Mouse (Mus musculus) hindbrain, postnatal 0 days (tissue): ENCODE measurements around the gene Tmem258. TPM values are rescaled to one million over a fixed set of nuclear protein-coding genes. Genes with fewer than 3 reads are reported as not detected.
A peak's percentile ranks its signal among the peaks of the same experiment; 100 is the strongest.

ENCODE experiments used
- ATAC-seq: fragments of 200-750 bp; cut with Nextera tagmentation; 2 replicates; pipeline ENCODE4 v1.8.0; 2017; ENCODE audit warnings: mild to moderate bottlenecking, moderate TSS enrichment, moderate library complexity
- DNase-seq: peaks from one replicate; pipeline ENCODE4 v3.0.0-alpha.2; 2015; ENCODE audit warnings: low spot score
- H3K27ac ChIP-seq: fragments of 300-500 bp; sonication (generic); 2 replicates; pipeline ENCODE4 v1.5.1; 2014; ENCODE audit warnings: mild to moderate bottlenecking
- H3K27me3 ChIP-seq: fragments of 300-500 bp; sonication (generic); 2 replicates; pipeline ENCODE4 v1.6.1; 2014; ENCODE audit warnings: low read length, mixed read lengths; ENCODE audit not compliant: insufficient read depth
- H3K36me3 ChIP-seq: fragments of 300-500 bp; sonication (generic); 2 replicates; pipeline ENCODE4 v1.6.1; 2014; ENCODE audit warnings: low read length, mixed read lengths; ENCODE audit not compliant: insufficient read depth
- H3K4me1 ChIP-seq: fragments of 300-500 bp; sonication (generic); 2 replicates; pipeline ENCODE4 v1.6.1; 2014; ENCODE audit warnings: antibody characterized with exemption, low read length, mixed read lengths; ENCODE audit not compliant: insufficient read depth
- H3K4me2 ChIP-seq: fragments of 300-500 bp; sonication (generic); 2 replicates; pipeline ENCODE4 v1.6.1; 2014; ENCODE audit warnings: low read depth, mild to moderate bottlenecking, low read length, moderate library complexity, mixed read lengths
- H3K4me3 ChIP-seq: fragments of 300-500 bp; sonication (generic); 2 replicates; pipeline ENCODE4 v1.5.1; 2014; ENCODE audit warnings: low read length
- H3K9ac ChIP-seq: fragments of 300-500 bp; sonication (generic); replicated peaks from 2 replicates; pipeline ENCODE4 v1.6.1; 2014; ENCODE audit warnings: mild to moderate bottlenecking, low read length, moderate library complexity, mixed read lengths
- H3K9me3 ChIP-seq: fragments of 300-500 bp; sonication (generic); 2 replicates; pipeline ENCODE4 v1.6.1; 2016; ENCODE audit warnings: low read length, mixed read lengths
- CTCF ChIP-seq: IDR thresholded peaks from 2 replicates; pipeline ENCODE4 v1.5.1; 2016; ENCODE audit warnings: antibody characterized with exemption, control low read depth, low read depth
- WGBS: fragments of 180-500 bp; shearing (Covaris S2); extraction: QIAGEN DNeasy Blood & Tissue Kit; methylation state at CpG from one replicate; pipeline ENCODE4 v1.1.7; 2014; 5-methylcytosine and 5-hydroxymethylcytosine counted together
- polyA plus RNA-seq: library from polyadenylated mRNA; unstranded; fragments of >200 nt; fragmentation: Nextera tagmentation; extraction: Ambion mirVana; gene quantifications from 2 replicates; pipeline ENCODE4 v1.2.1, GENCODE M21; 2015
- total RNA-seq: library from RNA; depleted of rRNA; stranded (reverse); fragments of >200 nt; gene quantifications from 2 replicates; pipeline ENCODE4 v1.2.3, GENCODE M21; 2014

Gene Tmem258
- total and polyA plus RNA-seq, 2 experiments from 2014 or later: 98.1 to 312 TPM

DNA sequence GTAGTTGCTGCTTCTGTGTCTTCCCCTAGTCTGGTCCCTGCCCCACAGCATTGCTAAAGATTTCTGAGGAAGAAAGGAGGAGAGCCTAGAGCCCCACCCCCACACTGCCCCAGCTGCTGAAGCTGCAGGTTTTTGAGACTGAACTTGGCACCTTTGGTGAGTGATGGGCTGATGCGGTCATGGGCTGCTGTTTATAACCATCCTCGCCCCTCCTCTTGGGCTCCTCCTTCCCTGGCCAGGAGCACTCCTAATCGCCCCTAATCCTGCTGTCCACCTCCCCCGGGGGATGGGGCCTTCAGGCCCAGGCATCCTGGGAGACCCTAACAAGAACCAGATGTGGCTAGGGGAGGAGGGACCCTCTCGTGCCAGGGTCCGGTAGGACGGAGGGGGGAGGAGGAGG lies 27.2 kb downstream of the Tmem258 start:
- Histone ChIP-seq H3K27me3 (no peaks in the 10 kb centered on the region), H3K27ac (no peak overlapping the region), H3K4me1 (no peaks in the 10 kb centered on the region), H3K9ac (no peak overlapping the region), H3K36me3 (no peaks in the 10 kb centered on the region), H3K4me2 (no peak overlapping the region), H3K9me3 (no peaks in the 10 kb centered on the region), H3K4me3 (no peak overlapping the region)
- no peak for DNase-seq
- 15% methylated on average over 7 of the region's 7 CpGs for WGBS
- ATAC-seq: no peak
- no peak for TF ChIP-seq CTCF

DNA sequence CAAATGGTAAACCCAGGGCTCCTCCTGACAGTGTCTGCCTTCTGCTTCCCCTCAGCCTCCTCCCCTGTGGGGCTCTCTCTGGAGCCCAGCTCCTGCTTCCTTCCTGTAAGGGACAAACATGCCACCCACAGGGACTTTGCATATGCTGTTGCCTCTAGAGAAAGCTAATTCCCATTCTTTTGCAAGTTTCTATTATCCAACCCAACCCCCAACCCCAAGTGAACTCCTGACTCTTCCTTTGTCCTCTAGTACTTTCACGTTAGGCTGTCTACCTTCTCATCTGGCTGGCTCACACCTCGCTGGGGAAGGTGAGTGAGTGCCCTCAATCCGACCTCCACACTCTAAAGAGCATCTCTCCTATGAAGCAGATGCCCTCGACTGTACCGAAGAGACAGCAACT lies 28.1 kb downstream of the Tmem258 start:
- 17% methylated on average over 5 of the region's 5 CpGs for WGBS
- Histone ChIP-seq H3K27me3 (no peaks in the 10 kb centered on the region), H3K27ac (no peak overlapping the region), H3K4me1 (no peaks in the 10 kb centered on the region), H3K9me3 (no peaks in the 10 kb centered on the region), H3K4me3 (no peak overlapping the region), H3K9ac (no peak overlapping the region), H3K36me3 (no peaks in the 10 kb centered on the region), H3K4me2 (no peak overlapping the region)
- no peak for ATAC-seq
- no peak for TF ChIP-seq CTCF
- DNase-seq: no peak

DNA sequence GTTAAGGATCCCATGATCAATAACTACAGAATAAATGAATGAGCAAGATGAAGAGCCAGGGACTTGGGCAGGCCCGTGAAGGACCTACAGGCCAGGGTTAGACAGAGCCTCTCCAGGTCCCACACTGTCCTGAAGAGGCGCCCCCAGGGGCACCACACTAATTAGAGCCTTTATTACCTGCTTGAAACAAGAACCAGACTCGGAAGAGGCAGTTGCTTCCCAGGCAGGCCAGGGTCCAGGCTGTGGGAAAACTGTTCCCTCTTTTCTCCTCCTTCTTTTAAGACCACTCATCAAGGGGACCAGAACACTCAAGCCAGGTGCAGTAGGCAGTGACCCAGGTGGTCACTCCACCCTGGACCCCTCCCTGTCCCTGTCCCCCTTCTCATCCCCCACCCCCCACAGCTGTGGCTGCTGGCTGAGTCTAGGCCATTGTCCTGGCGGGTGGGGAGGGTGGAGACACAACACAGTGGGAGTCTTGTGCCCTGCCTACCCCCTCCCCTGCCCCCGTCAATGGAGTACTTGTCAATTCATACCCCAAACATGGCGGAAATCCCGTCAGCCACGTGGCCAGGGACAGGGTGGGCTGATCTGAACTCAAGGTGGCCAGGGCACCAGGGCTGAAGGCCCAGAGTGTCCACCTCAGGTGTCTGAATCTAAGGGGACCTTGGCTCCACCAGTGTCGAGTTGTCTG lies 28.7 kb downstream of the Tmem258 start:
- ATAC-seq (0 out of 2 replicates have a peak, but pooled peaks have one; percentile 21), DNase-seq (no peak)
- Histone ChIP-seq H3K9ac (no peak overlapping the region), H3K36me3 (no peaks in the 10 kb centered on the region), H3K4me1 (no peaks in the 10 kb centered on the region), H3K27me3 (no peaks in the 10 kb centered on the region), H3K4me2 (no peak overlapping the region), H3K4me3 (no peak overlapping the region), H3K27ac (no peak overlapping the region), H3K9me3 (no peaks in the 10 kb centered on the region)
- TF ChIP-seq CTCF: no peak
- 40% methylated on average over 9 of the region's 9 CpGs for WGBS

DNA sequence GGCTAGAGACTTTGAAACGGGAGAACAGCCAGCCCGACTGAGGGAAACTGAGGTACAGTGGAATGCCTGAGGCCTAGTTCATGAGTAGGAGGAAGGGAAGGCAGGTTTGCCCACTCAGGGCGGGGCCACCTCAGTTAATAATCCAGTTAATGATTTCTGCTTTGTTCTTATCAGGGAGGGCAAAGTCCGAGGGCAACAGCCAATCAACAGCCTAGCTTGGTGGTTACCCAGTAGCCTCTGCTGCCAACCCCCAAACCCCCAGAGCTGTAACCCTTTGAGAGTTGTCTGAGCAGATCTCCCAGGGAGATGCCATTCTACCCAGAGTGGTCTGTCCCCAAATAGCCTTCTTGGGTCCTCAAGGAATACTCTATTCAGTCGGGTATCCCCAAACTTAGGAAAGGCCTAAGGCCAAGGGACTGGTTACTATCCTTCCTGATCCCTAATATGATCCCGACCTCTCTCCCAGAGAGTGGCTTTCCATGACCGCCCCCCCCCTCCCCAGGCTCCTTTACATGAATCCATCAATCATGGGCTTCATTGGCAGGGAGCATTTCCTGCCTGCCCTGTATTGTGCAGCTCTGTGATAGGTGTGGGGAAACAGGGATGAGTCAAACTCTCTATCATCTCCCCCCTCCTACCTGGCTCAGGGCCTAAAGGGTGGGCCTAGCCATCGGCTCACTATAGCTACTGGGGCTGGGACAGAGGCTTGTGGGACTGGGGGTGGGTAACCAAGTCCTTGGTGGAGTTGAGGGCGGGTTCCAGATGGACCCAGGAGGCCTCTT lies 32.2 kb downstream of the Tmem258 start:
- 0 out of 2 replicates have a peak, but pooled peaks cover 5% of the 10 kb centered on the region for H3K4me1 ChIP-seq
- H3K9me3 ChIP-seq: no peaks in the 10 kb centered on the region
- DNase-seq (no peak), ATAC-seq (no peak)
- H3K27me3 ChIP-seq: no peaks in the 10 kb centered on the region
- no peaks in the 10 kb centered on the region for H3K36me3 ChIP-seq
- no peak overlapping the region for H3K4me2 ChIP-seq
- H3K9ac ChIP-seq: no peak overlapping the region
- TF ChIP-seq CTCF: no peak
- WGBS: 86% methylated on average over 9 of the region's 9 CpGs
- H3K27ac ChIP-seq: no peak overlapping the region
- H3K4me3 ChIP-seq: no peak overlapping the region

DNA sequence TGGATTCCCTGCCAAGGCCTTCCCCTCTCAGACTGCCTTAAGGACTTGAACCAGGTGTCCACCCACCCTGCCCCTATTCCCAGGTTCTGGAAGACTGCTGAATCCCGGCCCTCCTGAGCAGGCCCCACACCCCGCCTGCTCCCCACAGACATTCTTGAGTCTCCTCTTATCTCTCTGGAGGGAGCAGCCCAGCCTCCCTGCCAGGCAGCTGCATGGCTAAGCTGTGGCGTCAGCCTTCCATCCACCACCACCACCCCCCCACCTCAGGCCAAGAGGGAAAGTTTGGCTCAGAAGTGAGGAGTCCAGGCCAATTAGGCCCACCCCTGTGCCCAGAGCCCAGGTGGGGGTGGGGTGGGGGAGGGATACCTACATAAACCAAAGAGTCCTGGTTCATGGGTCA lies 34.7 kb downstream of the Tmem258 start:
- 59% methylated on average over 3 of the region's 3 CpGs for WGBS
- DNase-seq (no peak), ATAC-seq (no peak)
- no peak overlapping the region for H3K27ac ChIP-seq
- no peak overlapping the region for H3K4me3 ChIP-seq
- H3K27me3 ChIP-seq: no peaks in the 10 kb centered on the region
- no peaks in the 10 kb centered on the region for H3K9me3 ChIP-seq
- H3K4me2 ChIP-seq: no peak overlapping the region
- H3K4me1 ChIP-seq: 0 out of 2 replicates have a peak, but pooled peaks cover 5% of the 10 kb centered on the region
- TF ChIP-seq CTCF: no peak
- no peaks in the 10 kb centered on the region for H3K36me3 ChIP-seq
- no peak overlapping the region for H3K9ac ChIP-seq

DNA sequence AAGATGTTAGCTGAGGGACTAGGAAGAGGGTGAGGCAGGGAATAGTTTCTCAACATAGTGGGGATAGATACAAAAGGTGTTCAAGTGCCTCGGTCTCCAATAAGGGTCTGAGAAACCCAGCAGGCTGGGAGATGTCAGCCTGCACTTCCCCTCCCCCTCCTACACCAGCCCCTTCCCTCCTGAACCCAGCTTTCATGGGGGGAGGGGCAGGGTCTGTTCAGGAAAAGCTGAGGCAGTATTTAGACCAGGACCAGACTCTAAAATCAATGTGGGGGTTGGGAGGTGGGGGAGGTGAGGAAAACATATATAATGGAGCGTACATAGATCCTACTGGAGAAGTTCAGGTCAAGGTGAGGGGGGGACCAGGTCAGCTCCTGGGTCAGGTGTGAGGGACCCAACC lies 35.6 kb downstream of the Tmem258 start:
- DNase-seq (no peak), ATAC-seq (no peak)
- Histone ChIP-seq H3K27me3 (no peaks in the 10 kb centered on the region), H3K9me3 (no peaks in the 10 kb centered on the region), H3K27ac (no peak overlapping the region), H3K4me1 (0 out of 2 replicates have a peak, but pooled peaks cover 5% of the 10 kb centered on the region), H3K4me3 (no peak overlapping the region), H3K9ac (no peak overlapping the region), H3K36me3 (no peaks in the 10 kb centered on the region), H3K4me2 (no peak overlapping the region)
- no peak for TF ChIP-seq CTCF
- 64% methylated on average over 2 of the region's 2 CpGs for WGBS
